Mouse (Mus musculus) testis, adult 2 months (tissue): ENCODE measurements around the gene Etv4. TPM values are rescaled to one million over a fixed set of nuclear protein-coding genes. Genes with fewer than 3 reads are reported as not detected.
A peak's percentile ranks its signal among the peaks of the same experiment; 100 is the strongest.

ENCODE experiments used
- H3K27ac ChIP-seq: fragments of 200-500 bp; 2 replicates; pipeline ENCODE4 v1.5.1; 2012; ENCODE audit warnings: low read depth, low read length; ENCODE audit not compliant: control insufficient read depth, insufficient read depth
- H3K27me3 ChIP-seq: fragments of 200-500 bp; 2 replicates; pipeline ENCODE4 v1.6.1; 2012; ENCODE audit warnings: mild to moderate bottlenecking, low read length, moderate library complexity; ENCODE audit not compliant: control insufficient read depth, insufficient read depth
- H3K36me3 ChIP-seq: fragments of 200-500 bp; 2 replicates; pipeline ENCODE4 v1.6.1; 2012; ENCODE audit warnings: mild to moderate bottlenecking, low read length; ENCODE audit not compliant: control insufficient read depth, insufficient read depth
- H3K4me1 ChIP-seq: fragments of 200-500 bp; 2 replicates; pipeline ENCODE4 v1.6.1; 2012; ENCODE audit warnings: low read length; ENCODE audit not compliant: control insufficient read depth, insufficient read depth
- H3K4me3 ChIP-seq: fragments of 200-500 bp; 2 replicates; pipeline ENCODE4 v1.5.1; 2012; ENCODE audit warnings: low read depth, mild to moderate bottlenecking, low read length, moderate library complexity, mixed read lengths; ENCODE audit not compliant: control insufficient read depth
- CTCF ChIP-seq: fragments of 200-500 bp; IDR thresholded peaks from 2 replicates; pipeline ENCODE4 v1.5.1; 2012; ENCODE audit warnings: low read depth, mild to moderate bottlenecking, inconsistent platforms, low read length, moderate library complexity; ENCODE audit not compliant: control insufficient read depth, insufficient read depth, insufficient replicate concordance
- POLR2A ChIP-seq: fragments of 200-500 bp; IDR thresholded peaks from 2 replicates; pipeline ENCODE4 v1.6.1; 2012; ENCODE audit warnings: low read depth, mild to moderate bottlenecking, inconsistent platforms, low read length, moderate library complexity; ENCODE audit not compliant: control insufficient read depth
- polyA plus RNA-seq: library from polyadenylated mRNA; depleted of rRNA; stranded (reverse); fragments of >200 nt; gene quantifications from 2 replicates; pipeline ENCODE4 v1.2.3, GENCODE M21; 2012; rRNA removed

Etv4 gene
- polyA plus RNA-seq, 1 experiment = 0.53 TPM

DNA sequence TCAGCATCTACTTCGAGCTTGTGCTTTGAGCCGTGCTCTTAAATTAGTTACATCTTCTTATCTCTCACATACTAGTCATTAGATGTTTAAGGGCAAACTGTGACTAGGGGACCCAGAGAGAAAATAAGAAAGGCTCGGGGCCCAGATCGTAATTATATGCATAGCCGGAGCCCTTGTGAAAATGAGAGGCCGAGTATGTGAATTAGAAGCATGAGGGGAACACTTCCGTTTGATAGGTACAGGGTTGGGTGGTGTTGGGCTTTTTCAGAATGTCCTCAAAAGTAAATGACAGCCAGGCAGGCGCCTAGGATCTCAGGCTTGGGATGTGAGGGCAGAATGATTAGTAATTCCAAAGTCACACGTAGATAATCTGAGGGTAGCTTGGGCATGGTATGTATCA, 51.6 kb downstream of the Etv4 start:
- Histone ChIP-seq H3K4me1 (no peaks in the 10 kb centered on the region; the same call in 1 of the 2 replicates), H3K36me3 (peaks cover 7% of the 10 kb centered on the region; the same call in 1 of the 2 replicates), H3K27me3 (no peaks in the 10 kb centered on the region), H3K27ac (no peak overlapping the region), H3K4me3 (peak overlapping the region; percentile 100)
- TF ChIP-seq CTCF (no peak), POLR2A (no peak)

GRCm38 (mm10) chr11:101732518-101733440, 52.4 kb downstream of the Etv4 start, which contains the start of gene Dhx8:
Dhx8 (plus strand) TSS chr11:101732919.
- Histone ChIP-seq H3K27ac (peak within 1 kb of the TSS; percentile 91), H3K36me3 (peaks cover 4% of the 10 kb centered on the region; the same call in 1 of the 2 replicates), H3K4me3 (peak within 1 kb of the TSS; percentile 100), H3K27me3 (no peaks in the 10 kb centered on the region), H3K4me1 (no peaks in the 10 kb centered on the region; the same call in 1 of the 2 replicates)
- peak; percentile 94 for TF ChIP-seq CTCF
- TF ChIP-seq POLR2A = peak; percentile 83

GRCm38 (mm10) chr11:101729308-101729707, 55.9 kb downstream of the Etv4 start:
- Histone ChIP-seq H3K27me3 (no peaks in the 10 kb centered on the region), H3K36me3 (no peaks in the 10 kb centered on the region), H3K4me1 (no peaks in the 10 kb centered on the region; the same call in 1 of the 2 replicates), H3K27ac (peak overlapping the region; percentile 1; the same call in 1 of the 2 replicates), H3K4me3 (no peak overlapping the region)
- no peak for TF ChIP-seq CTCF
- TF ChIP-seq POLR2A = no peak

- H3K27me3 ChIP-seq = no peaks in the 10 kb centered on the region
- H3K4me3 ChIP-seq = no peak overlapping the region
- H3K4me1 ChIP-seq = no peaks in the 10 kb centered on the region
- TF ChIP-seq POLR2A (no peak), CTCF (no peak)
- no peak overlapping the region for H3K27ac ChIP-seq
- H3K36me3 ChIP-seq = no peaks in the 10 kb centered on the region
Measured at GRCm38 (mm10) chr11:101726765-101727164, 58.4 kb downstream of the Etv4 start.

DNA sequence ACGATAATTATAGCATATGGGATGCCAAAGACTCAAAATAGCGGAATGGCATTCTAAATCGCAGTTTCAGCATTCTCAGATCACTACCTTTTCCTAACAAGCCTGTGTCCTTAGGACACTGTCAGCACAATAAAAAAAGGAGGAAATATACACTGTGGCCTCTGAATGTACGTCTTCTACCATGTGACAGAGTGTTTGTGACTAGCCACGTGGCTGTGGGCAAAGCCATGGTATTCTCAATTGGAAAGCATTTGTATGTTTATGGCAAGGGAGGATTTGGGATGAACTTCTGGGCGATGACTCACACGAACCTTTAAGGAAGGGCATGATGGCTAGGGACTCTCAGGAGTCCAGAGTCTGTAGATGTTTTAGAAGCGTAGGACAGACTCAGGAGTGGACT, 60.1 kb downstream of the Etv4 start:
- Histone ChIP-seq H3K4me1 (peaks cover 4% of the 10 kb centered on the region), H3K27me3 (no peaks in the 10 kb centered on the region), H3K4me3 (no peak overlapping the region), H3K36me3 (no peaks in the 10 kb centered on the region), H3K27ac (no peak overlapping the region)
- TF ChIP-seq POLR2A (no peak), CTCF (no peak)

GRCm38 (mm10) chr11:101719986-101720520, 65.1 kb downstream of the Etv4 start:
- Histone ChIP-seq H3K27ac (no peak overlapping the region), H3K27me3 (no peaks in the 10 kb centered on the region), H3K4me1 (peaks cover 6% of the 10 kb centered on the region), H3K36me3 (no peaks in the 10 kb centered on the region), H3K4me3 (no peak overlapping the region)
- TF ChIP-seq CTCF (no peak), POLR2A (no peak)

Other genes starting within 250 kb of the Etv4 start
- gene Brca1, start 233.4 kb downstream of the Etv4 start, polyA plus RNA-seq = 4.6 and 5.2 TPM in 2 replicates
- gene Nbr1, start 233.2 kb downstream of the Etv4 start, polyA plus RNA-seq = 323 and 355 TPM in 2 replicates
- gene Tmem106a, start 203.1 kb downstream of the Etv4 start, polyA plus RNA-seq = 22.8 and 26.7 TPM in 2 replicates
- gene Gm11634, start 186.1 kb downstream of the Etv4 start, polyA plus RNA-seq = 64.9 and 69.4 TPM in 2 replicates
- 7.8 and 13.8 TPM in 2 replicates for gene Rdm1, start 158.2 kb downstream of the Etv4 start, polyA plus RNA-seq
- 10.2 and 12.3 TPM in 2 replicates for gene Arl4d, start 119.8 kb downstream of the Etv4 start, polyA plus RNA-seq
- gene Dhx8, start 52.5 kb downstream of the Etv4 start, polyA plus RNA-seq = 21.0 and 21.3 TPM in 2 replicates
- 0.18 and 1.7 TPM in 2 replicates for gene Meox1, start 109.0 kb upstream of the Etv4 start, polyA plus RNA-seq
- 2.4 and 6.4 TPM in 2 replicates for gene Sost, start 181.6 kb upstream of the Etv4 start, polyA plus RNA-seq
- 72.2 and 94.1 TPM in 2 replicates for gene Cfap97d1, start 198.9 kb upstream of the Etv4 start, polyA plus RNA-seq
- 249 and 266 TPM in 2 replicates for gene Dusp3, start 201.6 kb upstream of the Etv4 start, polyA plus RNA-seq
- gene Mpp3, start 243.1 kb upstream of the Etv4 start, polyA plus RNA-seq = 11.0 and 14.7 TPM in 2 replicates